Mouse (Mus musculus) lung, embryonic 16.5 days (tissue): ENCODE data around the gene Radil. TPM values are rescaled to one million over a fixed set of nuclear protein-coding genes. Genes with fewer than 3 reads are reported as not detected.
A peak's percentile ranks its signal among the peaks of the same experiment; 100 is the strongest.

Experiments
- ATAC-seq: fragments of 200-750 bp; cut with Nextera tagmentation; 2 replicates; pipeline ENCODE4 v1.8.0; 2017; ENCODE audit warnings: low read depth, mild to moderate bottlenecking, moderate library complexity
- H3K27ac ChIP-seq: fragments of 300-500 bp; sonication (generic); 2 replicates; pipeline ENCODE4 v1.5.1; 2014; ENCODE audit warnings: mild to moderate bottlenecking, control low read depth, low read length
- H3K27me3 ChIP-seq: fragments of 300-500 bp; sonication (generic); 2 replicates; pipeline ENCODE4 v1.6.1; 2014; ENCODE audit warnings: low read depth, low read length, mixed read lengths; ENCODE audit not compliant: control insufficient read depth, insufficient read depth
- H3K36me3 ChIP-seq: fragments of 300-500 bp; sonication (generic); 2 replicates; pipeline ENCODE4 v1.6.1; 2014; ENCODE audit warnings: low read length; ENCODE audit not compliant: control insufficient read depth, insufficient read depth
- H3K4me1 ChIP-seq: fragments of 300-500 bp; sonication (generic); replicated peaks from 2 replicates; pipeline ENCODE4 v1.6.1; 2014; ENCODE audit warnings: low read length, mixed read lengths; ENCODE audit not compliant: control insufficient read depth, insufficient read depth
- H3K4me2 ChIP-seq: fragments of 300-500 bp; sonication (generic); 2 replicates; pipeline ENCODE4 v1.6.1; 2014; ENCODE audit warnings: low read depth, low read length, control low read depth
- H3K4me3 ChIP-seq: fragments of 300-500 bp; sonication (generic); 2 replicates; pipeline ENCODE4 v1.5.1; 2014; ENCODE audit warnings: mild to moderate bottlenecking, low read length, control low read depth
- H3K9ac ChIP-seq: fragments of 300-500 bp; sonication (generic); 2 replicates; pipeline ENCODE4 v1.6.1; 2014; ENCODE audit warnings: low read length, control low read depth
- H3K9me3 ChIP-seq: fragments of 300-500 bp; sonication (generic); 2 replicates; pipeline ENCODE4 v1.6.1; 2016; ENCODE audit warnings: low read length; ENCODE audit not compliant: control insufficient read depth
- whole genome bisulfite sequencing: fragments of 180-500 bp; shearing (Covaris S2); extraction: QIAGEN DNeasy Blood & Tissue Kit; methylation state at CpG from one replicate; pipeline ENCODE4 v1.1.7; 2014; 5-methylcytosine and 5-hydroxymethylcytosine counted together
- polyA plus RNA-seq: library from polyadenylated mRNA; unstranded; fragments of >200 nt; fragmentation: Nextera tagmentation; extraction: Ambion mirVana; gene quantifications from 2 replicates; pipeline ENCODE4 v1.2.1, GENCODE M21; 2015

The Radil gene
- polyA plus RNA-seq, 1 experiment from 2014 or later = 3.8 TPM

GRCm38 (mm10) chr5:142445709-142446108, 105.2 kb downstream of the Radil start:
- H3K27ac ChIP-seq = no peak overlapping the region; the same call in 1 of the 2 replicates
- WGBS = 56% methylated on average over 8 of the region's 8 CpGs
- no peaks in the 10 kb centered on the region for H3K27me3 ChIP-seq
- peaks cover 41% of the 10 kb centered on the region for H3K4me1 ChIP-seq
- H3K4me2 ChIP-seq = no peak overlapping the region
- H3K36me3 ChIP-seq = 0 out of 2 replicates have a peak, but pooled peaks cover 8% of the 10 kb centered on the region
- H3K9me3 ChIP-seq = no peaks in the 10 kb centered on the region
- no peak for ATAC-seq
- no peak overlapping the region for H3K4me3 ChIP-seq
- H3K9ac ChIP-seq = no peak overlapping the region

DNA sequence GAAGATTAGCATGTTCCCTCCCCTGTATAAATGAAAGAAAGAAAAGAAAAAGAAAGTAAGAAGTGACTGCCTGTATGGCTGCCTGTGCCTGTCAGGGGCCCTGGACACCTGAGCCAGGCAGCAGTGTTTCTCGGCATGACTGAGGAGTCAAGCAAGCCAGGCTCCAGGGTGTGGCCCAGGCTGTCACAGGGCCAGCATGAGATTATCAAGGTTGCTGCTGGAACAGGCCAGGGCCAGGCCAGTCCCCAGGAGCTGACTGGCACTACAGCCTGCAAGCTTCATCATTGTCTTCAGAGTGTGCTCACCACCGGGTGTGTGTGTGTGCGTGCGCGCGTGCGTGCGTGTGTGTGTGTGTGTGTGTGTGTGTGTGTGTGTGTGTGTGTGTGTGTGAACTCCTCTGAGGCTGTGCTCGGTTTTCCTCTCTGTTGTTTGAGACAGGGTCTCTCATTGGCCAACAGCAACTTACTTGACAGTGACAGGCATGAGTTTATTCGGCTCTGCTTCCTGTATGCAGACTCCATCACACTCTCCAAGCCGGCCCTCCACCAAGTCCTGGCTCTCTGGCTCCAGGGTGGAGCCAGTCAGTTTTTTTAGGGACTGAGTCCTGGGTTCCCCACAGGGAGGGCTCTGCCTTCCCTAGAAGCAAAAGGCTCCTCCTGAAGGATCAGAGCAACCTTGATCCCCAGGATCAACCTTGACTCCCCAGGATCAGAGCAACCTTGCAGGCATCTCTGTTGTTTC, 105.9 kb downstream of the Radil start:
- 32% methylated on average over 6 of the region's 11 CpGs for WGBS
- no peak overlapping the region for H3K4me2 ChIP-seq

GRCm38 (mm10) chr5:142443994-142444393, 106.9 kb downstream of the Radil start:
- H3K4me2 ChIP-seq = no peak overlapping the region
- H3K27ac ChIP-seq = peak overlapping the region; percentile 21
- 0 out of 2 replicates have a peak overlapping the region, but pooled peaks have one; percentile 5 for H3K9ac ChIP-seq
- 55% methylated on average over 14 of the region's 14 CpGs for WGBS
- 0 out of 2 replicates have a peak, but pooled peaks cover under 1% of the 10 kb centered on the region for H3K36me3 ChIP-seq
- peaks cover 52% of the 10 kb centered on the region for H3K4me1 ChIP-seq
- no peaks in the 10 kb centered on the region for H3K27me3 ChIP-seq
- H3K4me3 ChIP-seq = no peak overlapping the region
- ATAC-seq = no peak
- H3K9me3 ChIP-seq = no peaks in the 10 kb centered on the region

More for the DNA sequence above, 105.9 kb downstream of the Radil start:
- H3K4me3 ChIP-seq = no peak overlapping the region
- H3K27ac ChIP-seq = peak overlapping the region; percentile 46; the same call in 1 of the 2 replicates
- H3K9ac ChIP-seq = peak overlapping the region; percentile 28; the same call in 1 of the 2 replicates
- H3K27me3 ChIP-seq = no peaks in the 10 kb centered on the region
- 0 out of 2 replicates have a peak, but pooled peaks cover 5% of the 10 kb centered on the region for H3K36me3 ChIP-seq
- no peaks in the 10 kb centered on the region for H3K9me3 ChIP-seq
- no peak for ATAC-seq
- peaks cover 44% of the 10 kb centered on the region for H3K4me1 ChIP-seq

- H3K9ac ChIP-seq = 0 out of 2 replicates have a peak overlapping the region, but pooled peaks have one; percentile 5
- no peaks in the 10 kb centered on the region for H3K27me3 ChIP-seq
- no peak for ATAC-seq
- H3K27ac ChIP-seq = peak overlapping the region; percentile 21
- no peaks in the 10 kb centered on the region for H3K36me3 ChIP-seq
- H3K9me3 ChIP-seq = no peaks in the 10 kb centered on the region
- H3K4me2 ChIP-seq = no peak overlapping the region
- no peak overlapping the region for H3K4me3 ChIP-seq
- 63% methylated on average over 15 of the region's 15 CpGs for WGBS
- peaks cover 57% of the 10 kb centered on the region for H3K4me1 ChIP-seq
Observed at GRCm38 (mm10) chr5:142443514-142443913, 107.4 kb downstream of the Radil start.

GRCm38 (mm10) chr5:142442045-142442440, 108.9 kb downstream of the Radil start:
- H3K4me3 ChIP-seq = no peak overlapping the region
- no peaks in the 10 kb centered on the region for H3K27me3 ChIP-seq
- H3K36me3 ChIP-seq = no peaks in the 10 kb centered on the region
- peak overlapping the region; percentile 96 for H3K27ac ChIP-seq
- WGBS = 71% methylated on average over 7 of the region's 7 CpGs
- H3K4me1 ChIP-seq = peaks cover 56% of the 10 kb centered on the region
- H3K9ac ChIP-seq = no peak overlapping the region
- no peak overlapping the region for H3K4me2 ChIP-seq
- no peak for ATAC-seq
- H3K9me3 ChIP-seq = no peaks in the 10 kb centered on the region

DNA sequence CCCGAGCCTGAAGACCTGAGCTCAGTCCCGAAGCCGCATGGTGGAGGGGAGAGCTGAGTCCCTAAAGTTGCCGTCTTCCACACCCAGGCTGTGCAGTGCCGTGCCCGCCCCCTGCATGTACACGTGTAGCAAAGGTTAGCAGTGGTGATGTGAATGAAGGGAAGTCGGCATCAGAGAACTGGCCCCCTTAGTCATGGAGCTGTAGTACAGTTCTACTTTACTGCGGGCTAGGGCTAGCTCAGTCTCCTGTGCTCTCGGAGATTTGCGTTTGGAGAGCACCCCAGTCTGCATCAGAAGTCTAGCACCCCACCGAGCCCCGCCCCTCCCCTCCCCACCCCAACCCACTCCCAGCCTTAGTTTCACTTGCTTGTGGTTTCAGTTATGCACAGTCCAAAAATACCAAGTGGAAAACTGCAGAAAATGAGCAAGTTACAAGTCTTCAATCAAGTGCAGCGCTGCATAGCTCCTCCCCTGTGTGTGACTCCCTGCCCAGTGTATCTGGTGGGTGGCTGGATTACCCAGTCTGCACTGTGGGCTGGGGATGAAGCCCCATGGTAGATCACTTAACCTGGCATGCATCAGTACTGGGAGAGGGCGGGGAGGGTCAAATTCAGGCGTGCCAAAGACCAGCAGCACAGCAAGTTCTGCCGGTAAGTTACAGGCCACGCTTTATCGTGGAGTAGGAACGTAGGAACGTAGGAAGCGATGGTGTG, 109.4 kb downstream of the Radil start:
- Histone ChIP-seq H3K9me3 (no peaks in the 10 kb centered on the region), H3K27ac (peak overlapping the region; percentile 96), H3K9ac (peak overlapping the region; percentile 55), H3K4me3 (peak overlapping the region; percentile 35), H3K36me3 (no peaks in the 10 kb centered on the region), H3K4me2 (peak overlapping the region; percentile 56), H3K27me3 (no peaks in the 10 kb centered on the region), H3K4me1 (peaks cover 56% of the 10 kb centered on the region)
- WGBS = 40% methylated on average over 22 of the region's 22 CpGs
- no peak for ATAC-seq

DNA sequence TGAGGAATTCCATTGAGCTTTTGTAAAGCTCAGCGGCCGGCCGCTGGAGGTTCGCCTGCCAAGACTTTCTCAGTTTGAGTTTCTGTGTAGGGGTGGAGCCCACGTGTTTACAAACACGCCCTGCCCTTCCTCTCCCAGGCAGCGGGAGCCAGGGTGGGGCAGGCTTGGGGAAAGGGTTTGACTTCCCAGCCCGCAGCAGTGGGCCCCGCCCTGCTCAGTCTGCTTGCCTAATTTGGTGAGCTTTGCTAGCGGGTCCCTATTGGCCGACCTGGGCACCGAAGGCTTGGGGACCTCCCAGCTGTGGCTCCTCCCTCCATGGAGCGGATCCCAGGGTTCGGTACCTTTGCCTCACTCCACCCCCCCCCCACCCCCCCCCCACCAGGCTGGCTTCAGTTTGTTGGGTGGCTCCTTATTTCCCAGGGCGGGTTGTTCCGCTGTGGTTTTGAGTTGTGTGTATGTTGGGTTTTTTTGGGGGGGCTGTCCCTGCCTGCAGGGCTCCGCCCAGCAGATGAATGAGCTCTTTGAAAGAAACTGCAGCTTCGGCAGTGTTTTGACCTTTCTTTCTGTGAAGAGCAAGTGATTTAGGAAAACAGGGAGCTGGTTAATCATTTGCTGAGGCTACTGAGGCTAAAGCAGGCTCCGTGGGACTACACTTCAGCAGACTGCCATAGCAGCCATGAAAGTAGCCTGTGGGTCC, 110.3 kb downstream of the Radil start:
- H3K27me3 ChIP-seq = no peaks in the 10 kb centered on the region
- H3K4me1 ChIP-seq = peaks cover 54% of the 10 kb centered on the region
- H3K4me3 ChIP-seq = peak overlapping the region; percentile 35
- peak overlapping the region; percentile 56 for H3K4me2 ChIP-seq
- peak; percentile 97 for ATAC-seq
- peak overlapping the region; percentile 96 for H3K27ac ChIP-seq
- peaks cover 8% of the 10 kb centered on the region for H3K36me3 ChIP-seq
- H3K9me3 ChIP-seq = no peaks in the 10 kb centered on the region
- H3K9ac ChIP-seq = peak overlapping the region; percentile 55
- under 1% methylated on average over 19 of the region's 19 CpGs for WGBS

- 1% methylated on average over 12 of the region's 12 CpGs for WGBS
- peaks cover 48% of the 10 kb centered on the region for H3K4me1 ChIP-seq
- H3K4me3 ChIP-seq = peak overlapping the region; percentile 35
- H3K27ac ChIP-seq = peak overlapping the region; percentile 96
- peaks cover 10% of the 10 kb centered on the region for H3K36me3 ChIP-seq
- no peaks in the 10 kb centered on the region for H3K27me3 ChIP-seq
- peak overlapping the region; percentile 56 for H3K4me2 ChIP-seq
- H3K9ac ChIP-seq = peak overlapping the region; percentile 42
- H3K9me3 ChIP-seq = no peaks in the 10 kb centered on the region
- no peak; the same call in 1 of the 2 replicates for ATAC-seq
Observed at GRCm38 (mm10) chr5:142439911-142440432, 110.9 kb downstream of the Radil start.
